Mouse (Mus musculus): Measurements from ENCODE around the gene Hcar1.

- no peak for TF ChIP-seq CTCF (IDR thresholded peaks at IDR 0.05; ENCODE audit: low read depth, low read length)
- no peak for TF ChIP-seq POLR2A (IDR thresholded peaks at IDR 0.05; ENCODE audit: insufficient read depth, low read length)
- TF ChIP-seq EP300 (IDR thresholded peaks at IDR 0.05; ENCODE audit: insufficient read depth, low read depth, low read length): no peak
These were observed 27.8 kb upstream of the Hcar1 start for GRCm38 (mm10) chr5:123907631-123907977.
